Mouse (Mus musculus) spleen, adult 2 months (tissue): Measurements from ENCODE around the gene Gm2174. TPM values are rescaled to one million over a fixed set of nuclear protein-coding genes. Genes with fewer than 3 reads are reported as not detected.

Experiments used
- DNase-seq, 2 experiments: peaks; one replicate each; pipeline versions ENCODE4 v3.0.0 to v3.0.0-alpha.2; 2012 to 2021; ENCODE audit warnings: low spot score in 2 of 2, low read depth in 1 of 2
- H3K27ac ChIP-seq: fragments of 200-500 bp; 2 replicates; pipeline ENCODE4 v1.5.1; 2012; ENCODE audit warnings: low read length, inconsistent platforms; ENCODE audit not compliant: insufficient read depth
- H3K27me3 ChIP-seq: fragments of 200-500 bp; 2 replicates; pipeline ENCODE4 v1.6.1; 2012; ENCODE audit warnings: mild to moderate bottlenecking, moderate library complexity, low read length, inconsistent platforms; ENCODE audit not compliant: control insufficient read depth, insufficient read depth
- H3K36me3 ChIP-seq: fragments of 200-500 bp; 2 replicates; pipeline ENCODE4 v1.6.1; 2012; ENCODE audit warnings: mild to moderate bottlenecking, low read length, inconsistent platforms; ENCODE audit not compliant: control insufficient read depth, insufficient read depth
- H3K4me1 ChIP-seq: fragments of 200-500 bp; 2 replicates; pipeline ENCODE4 v1.6.1; 2011; ENCODE audit warnings: inconsistent platforms; ENCODE audit not compliant: control insufficient read depth, insufficient read depth, insufficient read length
- H3K4me3 ChIP-seq: fragments of 200-500 bp; 2 replicates; pipeline ENCODE4 v1.5.1; 2011; ENCODE audit warnings: mild to moderate bottlenecking, inconsistent platforms; ENCODE audit not compliant: insufficient read depth, insufficient read length; ENCODE audit errors: extremely low read depth
- CTCF ChIP-seq: fragments of 200-500 bp; IDR thresholded peaks from 2 replicates; pipeline ENCODE4 v1.5.1; 2011; ENCODE audit warnings: mild to moderate bottlenecking, inconsistent platforms; ENCODE audit not compliant: insufficient read depth, insufficient read length, insufficient replicate concordance; ENCODE audit errors: extremely low read depth
- POLR2A ChIP-seq: fragments of 200-500 bp; IDR thresholded peaks from 2 replicates; pipeline ENCODE4 v1.6.1; 2011; ENCODE audit warnings: low read depth, low read length, inconsistent platforms
- WGBS: fragments of 180-500 bp; shearing (Covaris S2); methylation state at CpG from one replicate; pipeline ENCODE4 v1.1.7; 2018; 5-methylcytosine and 5-hydroxymethylcytosine counted together
- polyA plus RNA-seq: library from polyadenylated mRNA; depleted of rRNA; stranded (reverse); fragments of >200 nt; gene quantifications from 2 replicates; pipeline ENCODE4 v1.2.3, GENCODE M21; 2012

Gene Gm2174
- polyA plus RNA-seq, 1 experiment: not detected

DNA sequence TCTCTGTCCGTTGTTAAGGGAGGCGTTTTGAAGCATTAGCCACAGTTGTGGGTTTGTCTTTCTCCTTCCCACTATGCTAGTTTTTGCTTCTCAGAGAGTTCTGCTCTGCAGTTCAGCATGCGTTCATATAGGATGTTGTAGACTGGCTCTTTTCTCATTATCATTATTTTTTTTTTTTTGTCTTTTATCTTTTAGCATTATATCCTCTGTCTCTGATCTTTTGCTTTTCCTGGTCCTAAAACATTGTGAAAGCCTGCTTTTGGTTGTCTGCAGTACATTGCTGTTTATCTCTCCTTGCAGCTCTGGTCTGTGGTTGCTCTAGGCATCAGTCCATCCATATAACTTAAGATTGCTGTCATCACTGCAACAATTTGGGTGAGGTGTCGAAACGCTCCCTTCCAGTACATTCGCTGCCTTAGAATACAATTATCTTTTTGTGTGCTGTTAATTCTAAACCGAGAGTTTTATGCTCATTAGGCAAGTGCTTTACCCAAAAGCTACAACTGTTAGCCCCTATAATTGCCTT, 11.9 kb upstream of the Gm2174 start:
- TF ChIP-seq POLR2A (no peak), CTCF (no peak)
- Histone ChIP-seq H3K27ac (no peak overlapping the region), H3K4me3 (no peak overlapping the region), H3K27me3 (no peaks in the 10 kb centered on the region), H3K4me1 (no peaks in the 10 kb centered on the region), H3K36me3 (no peaks in the 10 kb centered on the region)
- 72% methylated on average over 7 of the region's 7 CpGs for WGBS
- no peak for DNase-seq

GRCm38 (mm10) chrX:56446487-56447428, 1.0 kb upstream of the Gm2174 start:
- TF ChIP-seq CTCF (no peak), POLR2A (no peak)
- Histone ChIP-seq H3K27me3 (no peaks in the 10 kb centered on the region), H3K27ac (no peak overlapping the region), H3K4me1 (no peaks in the 10 kb centered on the region), H3K36me3 (no peaks in the 10 kb centered on the region), H3K4me3 (no peak overlapping the region)
- 55% methylated on average over 11 of the region's 11 CpGs for WGBS
- no peak for DNase-seq

GRCm38 (mm10) chrX:56454671-56455371, 7.1 kb downstream of the Gm2174 start, which contains the start of gene Ints6l:
Gene Ints6l, plus strand, starts transcription at chrX:56454857.
- TF ChIP-seq POLR2A (peak; percentile 95), CTCF (no peak)
- Histone ChIP-seq H3K36me3 (no peaks in the 10 kb centered on the region), H3K4me1 (no peaks in the 10 kb centered on the region), H3K27ac (peak within 1 kb of the TSS; percentile 83), H3K27me3 (no peaks in the 10 kb centered on the region), H3K4me3 (peak within 1 kb of the TSS; percentile 81)
- WGBS: 22% methylated on average over 22 of the region's 22 CpGs
- DNase-seq: peak; percentile 71 to 78

- Histone ChIP-seq H3K27me3 (no peaks in the 10 kb centered on the region), H3K4me3 (peak overlapping the region; percentile 81), H3K27ac (peak overlapping the region; percentile 83), H3K36me3 (no peaks in the 10 kb centered on the region), H3K4me1 (no peaks in the 10 kb centered on the region)
- peak; percentile 64 to 82 for DNase-seq
- WGBS: 29% methylated on average over 63 of the region's 65 CpGs
- TF ChIP-seq CTCF (no peak), POLR2A (peak; percentile 11; the same call in 1 of the 2 replicates)
Measured at GRCm38 (mm10) chrX:56455372-56456246, 7.8 kb downstream of the Gm2174 start.

GRCm38 (mm10) chrX:56456379-56456778, 8.6 kb downstream of the Gm2174 start:
- H3K27me3 ChIP-seq: no peaks in the 10 kb centered on the region
- H3K27ac ChIP-seq: no peak overlapping the region
- no peak overlapping the region for H3K4me3 ChIP-seq
- H3K36me3 ChIP-seq: no peaks in the 10 kb centered on the region
- WGBS: 34% methylated on average over 8 of the region's 8 CpGs
- no peaks in the 10 kb centered on the region for H3K4me1 ChIP-seq
- DNase-seq: peak in 1 of 2 experiments; percentile 3
- TF ChIP-seq CTCF (no peak), POLR2A (no peak)
